Mouse (Mus musculus) cerebellum, postnatal 10 days (tissue): ENCODE measurements around the gene Gm21317.
"Not testable (repeated sequence)": the region's sequence is repeated elsewhere in the genome, so short reads cannot be mapped to it uniquely, and the experiment has no call there.

ENCODE experiments used
- DNase-seq, 2 experiments: peaks; one replicate each; pipeline ENCODE4 v3.0.0; 2021; ENCODE audit warnings: mixed read lengths in 2 of 2

Gm21317 gene

GRCm38 (mm10) chrY:82224927-82225326 is at the start of gene Gm21317:
Gene Gm21317, plus strand, starts transcription at chrY:82225227.
- DNase-seq, result not testable (repeated sequence)
